7 mouse cellular contexts compared by ENCODE assay signal in the genomic region with DNA sequence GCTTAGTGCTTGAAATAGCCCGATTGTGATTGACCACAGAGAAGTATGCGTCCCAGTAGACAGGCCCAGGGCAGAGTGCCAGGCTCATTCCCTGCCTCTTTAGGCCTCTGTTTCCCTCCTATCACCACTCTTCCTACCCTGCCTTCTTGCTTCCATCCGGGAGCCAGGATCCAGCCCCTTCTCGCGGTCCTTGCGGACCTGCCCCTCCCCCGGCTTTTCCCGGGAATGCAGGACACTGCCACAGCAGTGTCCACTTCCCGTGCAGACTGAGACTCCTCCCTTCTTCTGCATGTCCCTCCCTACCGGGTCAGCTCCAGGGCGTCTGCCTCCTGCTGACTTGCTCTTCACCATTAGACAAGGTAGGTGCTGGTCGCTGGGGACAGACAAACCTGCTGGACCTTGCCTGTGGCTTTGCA. TPM values are rescaled to one million over a fixed set of nuclear protein-coding genes. Genes with fewer than 3 reads are reported as not detected.
DNase-seq lines count a peak whose midpoint lies in the region; ATAC-seq lines count a peak whose summit lies in the region.

No protein-coding gene starts in this region.

- H3K9me3 ChIP-seq in intestine, embryonic 15.5 days = no peaks in the 10 kb centered on the region
- H3K9me3 ChIP-seq in liver, embryonic 13.5 days (replicated peaks) = no peaks in the 10 kb centered on the region
- no peaks in the 10 kb centered on the region for H3K9me3 ChIP-seq in stomach, embryonic 14.5 days (ENCODE audit: control insufficient read depth, low read depth, low read length)

- H3K36me3 ChIP-seq in intestine, embryonic 15.5 days = no peaks in the 10 kb centered on the region
- no peaks in the 10 kb centered on the region for H3K36me3 ChIP-seq in liver, embryonic 13.5 days
- H3K36me3 ChIP-seq in stomach, embryonic 14.5 days (ENCODE audit: control insufficient read depth, insufficient read depth, low read length) = no peaks in the 10 kb centered on the region

- ATAC-seq in intestine, embryonic 15.5 days = peak; percentile 67
- peak; percentile 35; the same call in 1 of the 2 replicates for ATAC-seq in liver, embryonic 13.5 days (ENCODE audit: low read depth)
- ATAC-seq in stomach, embryonic 14.5 days (ENCODE audit: insufficient number of reproducible peaks, insufficient read depth, low FRiP score, low read depth) = peak; percentile 66

- WGBS in intestine, embryonic 15.5 days = 13% methylated on average over 12 of the region's 12 CpGs
- WGBS in liver, embryonic 13.5 days (ENCODE audit: insufficient replicate concordance) = 47% methylated on average over 12 of the region's 12 CpGs
- WGBS in stomach, embryonic 14.5 days = 13% methylated on average over 12 of the region's 12 CpGs

- H3K4me1 ChIP-seq in intestine, embryonic 15.5 days (replicated peaks) = peaks cover 11% of the 10 kb centered on the region
- H3K4me1 ChIP-seq in liver, embryonic 13.5 days (replicated peaks) = peaks cover 63% of the 10 kb centered on the region
- peaks cover 10% of the 10 kb centered on the region; the same call in 1 of the 2 replicates for H3K4me1 ChIP-seq in stomach, embryonic 14.5 days (ENCODE audit: control insufficient read depth, insufficient read depth, low read length)

- no peaks in the 10 kb centered on the region for H3K27me3 ChIP-seq in intestine, embryonic 15.5 days (replicated peaks)
- H3K27me3 ChIP-seq in liver, embryonic 13.5 days = no peaks in the 10 kb centered on the region
- no peaks in the 10 kb centered on the region for H3K27me3 ChIP-seq in stomach, embryonic 14.5 days (ENCODE audit: control insufficient read depth, insufficient read depth, low read length)

- H3K4me2 ChIP-seq in intestine, embryonic 15.5 days (replicated peaks) = peak overlapping the region; percentile 48
- H3K4me2 ChIP-seq in liver, embryonic 13.5 days = peak overlapping the region; percentile 25; the same call in 1 of the 2 replicates
- 0 out of 2 replicates have a peak overlapping the region, but pooled peaks have one; percentile 22 for H3K4me2 ChIP-seq in stomach, embryonic 14.5 days (replicated peaks; ENCODE audit: low read depth, low read length)

- 0 out of 2 replicates have a peak overlapping the region, but pooled peaks have one; percentile 7 for H3K4me3 ChIP-seq in intestine, embryonic 15.5 days (replicated peaks)
- no peak overlapping the region for H3K4me3 ChIP-seq in liver, embryonic 13.5 days (replicated peaks)
- H3K4me3 ChIP-seq in stomach, embryonic 14.5 days (ENCODE audit: low read depth, low read length) = peak overlapping the region; percentile 11; the same call in 1 of the 2 replicates

- DNase-seq in adrenal gland, postnatal 14 days = peak; percentile 90
- DNase-seq in gastrocnemius, adult 8-10 months (ENCODE audit: low spot score in 2 of 2) = peak; percentile 29 to 56
- DNase-seq in liver, embryonic 13.5 days = no peak
- DNase-seq in spleen, postnatal 14 days (ENCODE audit: low spot score in 2 of 2) = no peak
- no peak for DNase-seq in cerebellum, adult 11-12 months

- peak overlapping the region; percentile 85 for H3K27ac ChIP-seq in intestine, embryonic 15.5 days
- no peak overlapping the region for H3K27ac ChIP-seq in liver, embryonic 13.5 days
- no peak overlapping the region for H3K27ac ChIP-seq in stomach, embryonic 14.5 days (ENCODE audit: low read length)

- H3K9ac ChIP-seq in intestine, embryonic 15.5 days = peak overlapping the region; percentile 4; the same call in 1 of the 2 replicates
- H3K9ac ChIP-seq in liver, embryonic 13.5 days = no peak overlapping the region
- no peak overlapping the region for H3K9ac ChIP-seq in stomach, embryonic 14.5 days (replicated peaks; ENCODE audit: low read depth, low read length)

RNA-seq across cellular contexts. Expression of a gene that starts 3.4 kb away (rescaled TPM):
- 73.9 and 91.6 TPM in 2 replicates for total RNA-seq in adrenal gland, postnatal 14 days (2021)
- total RNA-seq in gastrocnemius, adult 8-10 months (2022) = 10 to 100 TPM; 47.6 to 59.9 (median 49.6) TPM
- 34.6 and 36.4 TPM in 2 replicates for polyA plus RNA-seq in intestine, embryonic 15.5 days (2015; fragmentation: Nextera tagmentation; extraction: Ambion mirVana)
- 5.0 and 5.3 TPM in 2 replicates for polyA plus RNA-seq in liver, embryonic 13.5 days (2015; fragmentation: Nextera tagmentation; extraction: Ambion mirVana)
- 7.2 and 8.6 TPM in 2 replicates for polyA plus RNA-seq in stomach, embryonic 14.5 days (2014; fragmentation: Nextera tagmentation; extraction: Ambion mirVana)

RNA-seq across cellular contexts. Expression of a gene that starts 33.0 kb away (rescaled TPM):
- 290 and 308 TPM in 2 replicates for total RNA-seq in adrenal gland, postnatal 14 days (2021)
- total RNA-seq in gastrocnemius, adult 8-10 months (2022) = 100 to 1,000 TPM; 110 to 120 (median 115) TPM
- 480 and 508 TPM in 2 replicates for polyA plus RNA-seq in intestine, embryonic 15.5 days (2015; fragmentation: Nextera tagmentation; extraction: Ambion mirVana)
- polyA plus RNA-seq in liver, embryonic 13.5 days (2015; fragmentation: Nextera tagmentation; extraction: Ambion mirVana) = 409 and 450 TPM in 2 replicates
- polyA plus RNA-seq in stomach, embryonic 14.5 days (2014; fragmentation: Nextera tagmentation; extraction: Ambion mirVana) = 533 and 552 TPM in 2 replicates

RNA-seq across cellular contexts. Expression of a gene that starts 33.1 kb away (rescaled TPM):
- 17.1 and 21.7 TPM in 2 replicates for total RNA-seq in adrenal gland, postnatal 14 days (2021)
- total RNA-seq in gastrocnemius, adult 8-10 months (2022) = 10 to 100 TPM; 11.9 to 14.9 (median 12.8) TPM
- polyA plus RNA-seq in intestine, embryonic 15.5 days (2015; fragmentation: Nextera tagmentation; extraction: Ambion mirVana) = 15.2 and 16.6 TPM in 2 replicates
- 9.3 and 10.3 TPM in 2 replicates for polyA plus RNA-seq in liver, embryonic 13.5 days (2015; fragmentation: Nextera tagmentation; extraction: Ambion mirVana)
- polyA plus RNA-seq in stomach, embryonic 14.5 days (2014; fragmentation: Nextera tagmentation; extraction: Ambion mirVana) = 12.1 and 14.8 TPM in 2 replicates

RNA-seq across cellular contexts. Expression of a gene that starts 37.7 kb away (rescaled TPM):
- total RNA-seq in adrenal gland, postnatal 14 days (2021) = 105 TPM in 2 replicates
- total RNA-seq in gastrocnemius, adult 8-10 months (2022) = 100 to 1,000 TPM; 142 to 173 (median 149) TPM
- polyA plus RNA-seq in intestine, embryonic 15.5 days (2015; fragmentation: Nextera tagmentation; extraction: Ambion mirVana) = 25.0 and 26.0 TPM in 2 replicates
- 12.7 and 16.2 TPM in 2 replicates for polyA plus RNA-seq in liver, embryonic 13.5 days (2015; fragmentation: Nextera tagmentation; extraction: Ambion mirVana)
- polyA plus RNA-seq in stomach, embryonic 14.5 days (2014; fragmentation: Nextera tagmentation; extraction: Ambion mirVana) = 37.2 and 38.6 TPM in 2 replicates

Comparison
In these comparisons a context has a peak if more than half of its experiments do, and no peak if none do; other contexts are left out.
1. DNase-seq: peak in adrenal gland, postnatal 14 days (single experiment) and gastrocnemius, adult 8-10 months (2 of 2); none in liver, embryonic 13.5 days (single experiment), spleen, postnatal 14 days (0 of 2) and cerebellum, adult 11-12 months (single experiment).
2. Peak in every context shown above with its lines, with median percentiles within 50 percentile points of each other: ATAC-seq and H3K4me2 ChIP-seq.